Mouse (Mus musculus) lung, adult 2 months (tissue): ENCODE measurements around the gene Glmn.

ENCODE experiments used
- CTCF ChIP-seq: fragments of 200-500 bp; IDR thresholded peaks from 2 replicates; pipeline ENCODE4 v1.5.1; 2011; ENCODE audit warnings: mild to moderate bottlenecking, low read length, control low read depth; ENCODE audit not compliant: insufficient read depth
- POLR2A ChIP-seq: fragments of 200-500 bp; IDR thresholded peaks from 2 replicates; pipeline ENCODE4 v1.6.1; 2011; ENCODE audit warnings: low read depth, mild to moderate bottlenecking, control low read depth, low read length, borderline replicate concordance; ENCODE audit errors: extremely low read depth

- TF ChIP-seq CTCF, result no peak
- TF ChIP-seq POLR2A, result no peak
These were observed 46.9 kb upstream of the Glmn start for GRCm38 (mm10) chr5:107644595-107644994.
